Mouse (Mus musculus) naive thymus-derived CD4-positive, alpha-beta T cell, adult 5 months (primary cell): Measurements from ENCODE around the gene Ccdc14. TPM values are rescaled to one million over a fixed set of nuclear protein-coding genes. Genes with fewer than 3 reads are reported as not detected.

Experiments used
- polyA plus RNA-seq: library from polyadenylated mRNA; unstranded; fragments of 100-300 nt; shearing (Covaris generic); gene quantifications from one replicate; pipeline ENCODE4 v1.2.1, GENCODE M21; 2017

Ccdc14 gene
- 2.1 TPM for polyA plus RNA-seq

GRCm38 (mm10) chr16:34690334-34691144 lies at the start of gene Ccdc14:
TSS of gene Ccdc14 (plus strand) at chr16:34690616.

GRCm38 (mm10) chr16:34649621-34650020 lies 40.8 kb upstream of the Ccdc14 start, which contains the start of gene Ropn1:
TSS of gene Ropn1 (plus strand) at chr16:34649921.

GRCm38 (mm10) chr16:34745065-34745585 lies 54.7 kb downstream of the Ccdc14 start, which contains the start of gene Mylk:
TSS of gene Mylk (plus strand) at chr16:34745210.

Other genes with a start within 250 kb of the Ccdc14 start
- gene Kalrn, start 117.1 kb upstream of the Ccdc14 start, polyA plus RNA-seq = 0.15 TPM
- not detected for gene Ropn1, start 40.7 kb upstream of the Ccdc14 start, polyA plus RNA-seq
- not detected for gene Mylk, start 54.6 kb downstream of the Ccdc14 start, polyA plus RNA-seq